Mouse (Mus musculus) lung, embryonic 14.5 days (tissue): ENCODE results near the gene Rassf6. TPM values are rescaled to one million over a fixed set of nuclear protein-coding genes. Genes with fewer than 3 reads are reported as not detected.

ENCODE experiments used
- ATAC-seq: fragments of 200-750 bp; cut with Nextera tagmentation; 2 replicates; pipeline ENCODE4 v1.8.0; 2017; ENCODE audit warnings: mild to moderate bottlenecking, moderate TSS enrichment, moderate library complexity; ENCODE audit not compliant: insufficient read depth
- DNase-seq: peaks from one replicate; pipeline ENCODE4 v3.0.0-alpha.2; 2015
- H3K27ac ChIP-seq: fragments of 300-500 bp; sonication (generic); 2 replicates; pipeline ENCODE4 v1.5.1; 2014; ENCODE audit warnings: low read depth, mild to moderate bottlenecking, moderate library complexity
- H3K27me3 ChIP-seq: fragments of 300-500 bp; sonication (generic); 2 replicates; pipeline ENCODE4 v1.6.1; 2014; ENCODE audit warnings: low read length, control low read depth; ENCODE audit not compliant: insufficient read depth
- H3K36me3 ChIP-seq: fragments of 300-500 bp; sonication (generic); 2 replicates; pipeline ENCODE4 v1.6.1; 2014; ENCODE audit warnings: control low read depth; ENCODE audit not compliant: insufficient read depth
- H3K4me1 ChIP-seq: fragments of 300-500 bp; sonication (generic); 2 replicates; pipeline ENCODE4 v1.6.1; 2014; ENCODE audit warnings: antibody characterized with exemption, control low read depth; ENCODE audit not compliant: insufficient read depth
- H3K4me2 ChIP-seq: fragments of 300-500 bp; sonication (generic); 2 replicates; pipeline ENCODE4 v1.6.1; 2014; ENCODE audit warnings: mild to moderate bottlenecking
- H3K4me3 ChIP-seq: fragments of 300-500 bp; sonication (generic); 2 replicates; pipeline ENCODE4 v1.5.1; 2014; ENCODE audit warnings: low read depth, low read length
- H3K9ac ChIP-seq: fragments of 300-500 bp; sonication (generic); 2 replicates; pipeline ENCODE4 v1.6.1; 2014
- H3K9me3 ChIP-seq: fragments of 300-500 bp; sonication (generic); 2 replicates; pipeline ENCODE4 v1.6.1; 2016; ENCODE audit warnings: low read depth, low read length, control low read depth
- CTCF ChIP-seq: IDR thresholded peaks from 2 replicates; pipeline ENCODE4 v1.5.1; 2016; ENCODE audit warnings: antibody characterized with exemption, low read depth
- WGBS: fragments of 180-500 bp; shearing (Covaris S2); extraction: QIAGEN DNeasy Blood & Tissue Kit; methylation state at CpG from one replicate; pipeline ENCODE4 v1.1.7; 2014; 5-methylcytosine and 5-hydroxymethylcytosine counted together
- polyA plus RNA-seq: library from polyadenylated mRNA; unstranded; fragments of >200 nt; fragmentation: Nextera tagmentation; extraction: Ambion mirVana; gene quantifications from 2 replicates; pipeline ENCODE4 v1.2.1, GENCODE M21; 2014

Rassf6 gene
- polyA plus RNA-seq, 1 experiment from 2014 or later: 2.5 TPM

GRCm38 (mm10) chr5:90561721-90562275 lies 78.7 kb downstream of the Rassf6 start:
- no peak for TF ChIP-seq CTCF
- Histone ChIP-seq H3K27me3 (no peaks in the 10 kb centered on the region), H3K4me1 (no peaks in the 10 kb centered on the region), H3K9me3 (no peaks in the 10 kb centered on the region), H3K27ac (no peak overlapping the region), H3K9ac (no peak overlapping the region), H3K4me3 (no peak overlapping the region), H3K36me3 (no peaks in the 10 kb centered on the region), H3K4me2 (no peak overlapping the region)
- 92% methylated on average over 11 of the region's 11 CpGs for WGBS
- no peak for ATAC-seq
- DNase-seq: no peak

- Histone ChIP-seq H3K4me2 (no peak within 1 kb of the TSS), H3K36me3 (no peaks in the 10 kb centered on the region), H3K4me1 (no peaks in the 10 kb centered on the region), H3K27me3 (no peaks in the 10 kb centered on the region), H3K27ac (no peak within 1 kb of the TSS), H3K4me3 (no peak within 1 kb of the TSS), H3K9ac (no peak within 1 kb of the TSS), H3K9me3 (no peaks in the 10 kb centered on the region)
- WGBS: 81% methylated on average over 6 of the region's 6 CpGs
- no peak for DNase-seq
- TF ChIP-seq CTCF: no peak
- ATAC-seq: no peak
Measured at GRCm38 (mm10) chr5:90560743-90561142, 79.7 kb downstream of the Rassf6 start, which contains the start of gene 5830473C10Rik. Gene 5830473C10Rik (plus strand): TSS chr5:90561107.

- Histone ChIP-seq H3K9ac (no peak overlapping the region), H3K9me3 (no peaks in the 10 kb centered on the region), H3K27me3 (no peaks in the 10 kb centered on the region), H3K27ac (no peak overlapping the region), H3K36me3 (no peaks in the 10 kb centered on the region), H3K4me1 (no peaks in the 10 kb centered on the region), H3K4me3 (no peak overlapping the region), H3K4me2 (no peak overlapping the region)
- ATAC-seq (no peak), DNase-seq (no peak)
- WGBS: 61% methylated on average over 3 of the region's 3 CpGs
- no peak for TF ChIP-seq CTCF
Measured at GRCm38 (mm10) chr5:90556052-90556451, 84.4 kb downstream of the Rassf6 start.

Other genes with a start within 250 kb of the Rassf6 start
- gene Alb, start 179.8 kb downstream of the Rassf6 start, polyA plus RNA-seq: 0.95 and 1.7 TPM in 2 replicates
- 2.1 and 4.5 TPM in 2 replicates for gene Afp, start 149.9 kb downstream of the Rassf6 start, polyA plus RNA-seq
- gene Afm, start 121.7 kb downstream of the Rassf6 start, polyA plus RNA-seq: 0.12 TPM in 1 of 2 replicates, not detected in the other
- 0.14 and 0.30 TPM in 2 replicates for gene 5830473C10Rik, start 79.5 kb downstream of the Rassf6 start, polyA plus RNA-seq
- 0.19 TPM in 1 of 2 replicates, not detected in the other for gene Cxcl5, start 118.7 kb upstream of the Rassf6 start, polyA plus RNA-seq
- gene Ppbp, start 127.9 kb upstream of the Rassf6 start, polyA plus RNA-seq: 8.4 and 9.2 TPM in 2 replicates
- gene Pf4, start 131.8 kb upstream of the Rassf6 start, polyA plus RNA-seq: 57.3 and 60.3 TPM in 2 replicates
- 0.18 TPM in 1 of 2 replicates, not detected in the other for gene Cxcl3, start 145.4 kb upstream of the Rassf6 start, polyA plus RNA-seq
- gene Cxcl15, start 153.9 kb upstream of the Rassf6 start, polyA plus RNA-seq: 11.4 and 11.7 TPM in 2 replicates